Mouse (Mus musculus) ES-CJ7 (cell line): ENCODE measurements at regions not wholly inside any gene's neighbourhood (a gene's known extent, or its start where the extent isn't known, plus 50 kb on each side); places are given as distances from the start of the nearest gene placed in this dataset.
A peak's percentile ranks its signal among the peaks of the same experiment; 100 is the strongest.
"Not testable (repeated sequence)": the region's sequence is repeated elsewhere in the genome, so short reads cannot be mapped to it uniquely, and the experiment has no call there.

Source experiments
- DNase-seq: peaks from one replicate; pipeline ENCODE4 v3.0.0; 2011; ENCODE audit warnings: low read depth, low spot score

- DNase-seq = no peak
These were observed 59.1 kb downstream of the Klf6 start for GRCm38 (mm10) chr13:5920422-5920821.

- DNase-seq = no peak
These were observed 70.2 kb downstream of the Klf6 start for GRCm38 (mm10) chr13:5931433-5931832.

GRCm38 (mm10) chr13:5937436-5937835, 76.2 kb downstream of the Klf6 start:
- DNase-seq = no peak

- DNase-seq = no peak
These were observed 76.7 kb downstream of the Klf6 start for GRCm38 (mm10) chr13:5937970-5938369.

GRCm38 (mm10) chr13:5939368-5939767, 78.1 kb downstream of the Klf6 start:
- no peak for DNase-seq

- DNase-seq = no peak
These were observed 91.6 kb downstream of the Klf6 start for GRCm38 (mm10) chr13:5952863-5953262.

- DNase-seq = not testable (repeated sequence)
These were observed 93.8 kb downstream of the Klf6 start for GRCm38 (mm10) chr13:5955121-5955520.

- DNase-seq = no peak
These were observed 94.9 kb downstream of the Klf6 start for GRCm38 (mm10) chr13:5956145-5956544.

GRCm38 (mm10) chr13:5962947-5963346, 101.7 kb downstream of the Klf6 start:
- no peak for DNase-seq

GRCm38 (mm10) chr13:5964626-5965025, 103.3 kb downstream of the Klf6 start:
- no peak for DNase-seq

- no peak for DNase-seq
These were observed 117.3 kb downstream of the Klf6 start for GRCm38 (mm10) chr13:5978615-5979014.

- no peak for DNase-seq
These were observed 126.2 kb downstream of the Klf6 start for GRCm38 (mm10) chr13:5987491-5987890.

GRCm38 (mm10) chr13:5988407-5988806, 127.1 kb downstream of the Klf6 start:
- DNase-seq = no peak

GRCm38 (mm10) chr13:6000559-6001217, 139.4 kb downstream of the Klf6 start:
- DNase-seq = no peak

GRCm38 (mm10) chr13:6001218-6001564, 139.9 kb downstream of the Klf6 start:
- no peak for DNase-seq

- no peak for DNase-seq
These were observed 144.6 kb downstream of the Klf6 start for GRCm38 (mm10) chr13:6005901-6006300.

- no peak for DNase-seq
These were observed 148.4 kb downstream of the Klf6 start for GRCm38 (mm10) chr13:6009671-6010070.

- no peak for DNase-seq
These were observed 165.9 kb downstream of the Klf6 start for GRCm38 (mm10) chr13:6027207-6027606.

- no peak for DNase-seq
These were observed 167.6 kb downstream of the Klf6 start for GRCm38 (mm10) chr13:6028878-6029277.

GRCm38 (mm10) chr13:6029461-6029860, 168.2 kb downstream of the Klf6 start:
- no peak for DNase-seq

GRCm38 (mm10) chr13:6030128-6030527, 168.8 kb downstream of the Klf6 start:
- DNase-seq = no peak

- peak; percentile 25 for DNase-seq
These were observed 178.8 kb downstream of the Klf6 start for GRCm38 (mm10) chr13:6040132-6040531.

GRCm38 (mm10) chr13:6040663-6041062, 179.4 kb downstream of the Klf6 start:
- no peak for DNase-seq

GRCm38 (mm10) chr13:6042495-6042894, 181.2 kb downstream of the Klf6 start:
- DNase-seq = no peak
